Mouse (Mus musculus) midbrain, embryonic 16.5 days (tissue): ENCODE measurements around the gene Gm4981. TPM values are rescaled to one million over a fixed set of nuclear protein-coding genes. Genes with fewer than 3 reads are reported as not detected.

ENCODE experiments used
- ATAC-seq: fragments of 200-750 bp; cut with Nextera tagmentation; 2 replicates; pipeline ENCODE4 v1.8.0; 2017; ENCODE audit warnings: moderate TSS enrichment
- H3K27ac ChIP-seq: fragments of 300-500 bp; sonication (generic); 2 replicates; pipeline ENCODE4 v1.5.1; 2014; ENCODE audit warnings: mild to moderate bottlenecking, low read length, mixed read lengths
- H3K27me3 ChIP-seq: fragments of 300-500 bp; sonication (generic); 2 replicates; pipeline ENCODE4 v1.6.1; 2014; ENCODE audit warnings: low read depth, low read length, mixed read lengths; ENCODE audit not compliant: control insufficient read depth, insufficient read depth
- H3K36me3 ChIP-seq: fragments of 300-500 bp; sonication (generic); 2 replicates; pipeline ENCODE4 v1.6.1; 2014; ENCODE audit warnings: mild to moderate bottlenecking, low read length, moderate library complexity, mixed read lengths; ENCODE audit not compliant: control insufficient read depth, insufficient read depth
- H3K4me1 ChIP-seq: fragments of 300-500 bp; sonication (generic); 2 replicates; pipeline ENCODE4 v1.6.1; 2014; ENCODE audit warnings: mild to moderate bottlenecking, low read length, mixed read lengths; ENCODE audit not compliant: control insufficient read depth, insufficient read depth
- H3K4me2 ChIP-seq: fragments of 300-500 bp; sonication (generic); 2 replicates; pipeline ENCODE4 v1.6.1; 2014; ENCODE audit warnings: mild to moderate bottlenecking, low read length, mixed read lengths
- H3K4me3 ChIP-seq: fragments of 300-500 bp; sonication (generic); 2 replicates; pipeline ENCODE4 v1.5.1; 2014; ENCODE audit warnings: low read depth, mild to moderate bottlenecking, low read length, moderate library complexity, mixed read lengths
- H3K9ac ChIP-seq: fragments of 300-500 bp; sonication (generic); 2 replicates; pipeline ENCODE4 v1.6.1; 2014; ENCODE audit warnings: low read depth, low read length, mixed read lengths
- H3K9me3 ChIP-seq: fragments of 300-500 bp; sonication (generic); replicated peaks from 2 replicates; pipeline ENCODE4 v1.6.1; 2014; ENCODE audit warnings: mild to moderate bottlenecking, low read length, mixed read lengths; ENCODE audit not compliant: control insufficient read depth, poor library complexity, severe bottlenecking
- WGBS: fragments of 180-500 bp; shearing (Covaris S2); extraction: QIAGEN DNeasy Blood & Tissue Kit; methylation state at CpG from one replicate; pipeline ENCODE4 v1.1.7; 2014; 5-methylcytosine and 5-hydroxymethylcytosine counted together
- polyA plus RNA-seq: library from polyadenylated mRNA; unstranded; fragments of >200 nt; fragmentation: Nextera tagmentation; extraction: Ambion mirVana; gene quantifications from 2 replicates; pipeline ENCODE4 v1.2.1, GENCODE M21; 2015

The Gm4981 gene
- polyA plus RNA-seq, 1 experiment from 2014 or later, result not detected

GRCm38 (mm10) chr10:58212230-58212629 is 24.3 kb downstream of the Gm4981 start:
- no peaks in the 10 kb centered on the region for H3K27me3 ChIP-seq
- H3K4me3 ChIP-seq, result no peak overlapping the region
- no peaks in the 10 kb centered on the region for H3K4me1 ChIP-seq
- no peak overlapping the region for H3K9ac ChIP-seq
- H3K9me3 ChIP-seq, result no peaks in the 10 kb centered on the region; the same call in 1 of the 2 replicates
- no peak overlapping the region for H3K4me2 ChIP-seq
- WGBS, result 77% methylated on average over 7 of the region's 7 CpGs
- H3K27ac ChIP-seq, result no peak overlapping the region
- no peak for ATAC-seq
- no peaks in the 10 kb centered on the region for H3K36me3 ChIP-seq

DNA sequence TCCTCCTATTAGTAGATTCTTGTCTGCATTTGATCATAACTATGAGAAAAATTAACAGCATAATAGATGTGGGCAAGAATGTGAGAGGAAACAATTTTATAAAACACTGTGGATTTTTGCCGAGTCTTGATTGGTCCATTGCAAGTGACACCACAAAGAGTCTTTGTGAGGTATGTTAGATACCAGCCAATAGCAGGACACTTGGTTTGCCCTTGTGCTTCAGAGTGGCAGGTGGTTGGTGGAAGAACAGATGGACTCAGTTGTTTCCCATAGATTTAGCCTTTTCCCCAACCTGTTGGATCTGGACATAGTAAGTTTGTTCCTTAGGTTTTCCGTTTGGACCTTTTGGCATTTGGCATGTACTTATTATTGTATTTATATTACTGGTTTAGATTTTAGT is 25.3 kb downstream of the Gm4981 start:
- Histone ChIP-seq H3K27ac (no peak overlapping the region), H3K4me1 (no peaks in the 10 kb centered on the region), H3K9me3 (peaks cover 3% of the 10 kb centered on the region), H3K4me3 (no peak overlapping the region), H3K36me3 (no peaks in the 10 kb centered on the region), H3K4me2 (no peak overlapping the region), H3K9ac (no peak overlapping the region), H3K27me3 (no peaks in the 10 kb centered on the region)
- WGBS, result 91% methylated on average over 2 of the region's 2 CpGs
- no peak for ATAC-seq

DNA sequence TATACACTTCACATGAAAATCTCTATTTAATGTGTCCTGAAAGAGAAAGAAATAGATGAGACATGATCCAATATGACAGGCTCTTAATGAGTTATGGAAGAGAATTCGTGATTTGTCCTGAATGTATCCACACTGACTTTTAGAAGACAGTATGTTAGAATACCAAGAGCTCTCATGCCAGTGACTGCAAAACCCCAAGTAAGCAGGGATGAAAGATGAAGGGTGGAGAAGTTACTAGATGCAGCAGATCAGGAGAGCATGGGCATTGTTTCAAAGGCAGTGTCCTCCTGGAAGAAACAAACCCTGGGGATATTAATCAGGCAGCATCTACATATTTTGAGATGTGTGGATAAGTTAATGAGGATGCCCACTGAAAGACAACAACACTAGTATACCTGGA is 26.0 kb downstream of the Gm4981 start:
- no peak overlapping the region for H3K4me3 ChIP-seq
- H3K27me3 ChIP-seq, result no peaks in the 10 kb centered on the region
- H3K9ac ChIP-seq, result no peak overlapping the region
- H3K27ac ChIP-seq, result no peak overlapping the region
- H3K36me3 ChIP-seq, result no peaks in the 10 kb centered on the region
- H3K4me2 ChIP-seq, result no peak overlapping the region
- peaks cover 3% of the 10 kb centered on the region for H3K9me3 ChIP-seq
- WGBS, result 82% methylated on average over 1 of the region's 1 CpGs
- H3K4me1 ChIP-seq, result no peaks in the 10 kb centered on the region
- no peak for ATAC-seq

DNA sequence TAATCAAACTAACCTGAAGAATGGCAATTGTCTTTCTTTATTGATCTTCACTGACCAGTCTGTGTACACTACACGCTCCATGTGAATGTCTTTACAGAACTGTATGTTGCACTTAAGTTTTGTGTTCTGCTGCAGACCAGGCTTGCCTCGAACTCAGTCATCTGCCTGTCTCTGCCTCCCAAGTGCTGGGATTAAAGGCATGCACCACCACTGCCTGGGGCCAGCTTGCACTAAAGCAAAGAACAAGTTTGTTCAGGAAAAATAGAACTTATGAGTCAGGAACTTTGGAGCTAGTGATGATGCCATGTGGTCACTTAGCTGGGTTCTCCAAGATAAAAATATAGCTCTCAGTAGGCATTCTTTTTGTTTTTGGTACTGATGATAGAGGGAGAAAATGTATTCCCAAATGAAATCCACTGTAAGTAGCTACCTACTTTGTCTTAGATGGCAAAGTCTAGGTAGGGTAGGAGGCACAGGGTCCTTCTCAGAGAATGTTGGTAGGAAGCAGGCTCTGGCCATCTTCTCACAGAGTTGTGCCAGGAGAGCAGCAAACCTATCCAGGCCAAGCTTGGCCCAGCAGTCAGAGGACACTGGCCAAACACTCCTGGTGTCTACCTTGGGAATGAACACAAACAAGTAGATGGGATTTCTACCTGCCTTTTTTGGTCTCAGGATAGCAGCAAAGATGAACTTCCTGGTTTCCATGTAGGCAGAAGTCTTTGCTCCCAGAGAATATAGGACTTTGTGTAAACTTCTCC is 26.6 kb downstream of the Gm4981 start:
- no peak overlapping the region for H3K4me3 ChIP-seq
- no peaks in the 10 kb centered on the region for H3K27me3 ChIP-seq
- 67% methylated on average over 2 of the region's 2 CpGs for WGBS
- no peak overlapping the region for H3K4me2 ChIP-seq
- no peak overlapping the region for H3K9ac ChIP-seq
- no peak overlapping the region for H3K27ac ChIP-seq
- no peak for ATAC-seq
- H3K4me1 ChIP-seq, result no peaks in the 10 kb centered on the region
- no peaks in the 10 kb centered on the region for H3K36me3 ChIP-seq
- H3K9me3 ChIP-seq, result peaks cover 3% of the 10 kb centered on the region

DNA sequence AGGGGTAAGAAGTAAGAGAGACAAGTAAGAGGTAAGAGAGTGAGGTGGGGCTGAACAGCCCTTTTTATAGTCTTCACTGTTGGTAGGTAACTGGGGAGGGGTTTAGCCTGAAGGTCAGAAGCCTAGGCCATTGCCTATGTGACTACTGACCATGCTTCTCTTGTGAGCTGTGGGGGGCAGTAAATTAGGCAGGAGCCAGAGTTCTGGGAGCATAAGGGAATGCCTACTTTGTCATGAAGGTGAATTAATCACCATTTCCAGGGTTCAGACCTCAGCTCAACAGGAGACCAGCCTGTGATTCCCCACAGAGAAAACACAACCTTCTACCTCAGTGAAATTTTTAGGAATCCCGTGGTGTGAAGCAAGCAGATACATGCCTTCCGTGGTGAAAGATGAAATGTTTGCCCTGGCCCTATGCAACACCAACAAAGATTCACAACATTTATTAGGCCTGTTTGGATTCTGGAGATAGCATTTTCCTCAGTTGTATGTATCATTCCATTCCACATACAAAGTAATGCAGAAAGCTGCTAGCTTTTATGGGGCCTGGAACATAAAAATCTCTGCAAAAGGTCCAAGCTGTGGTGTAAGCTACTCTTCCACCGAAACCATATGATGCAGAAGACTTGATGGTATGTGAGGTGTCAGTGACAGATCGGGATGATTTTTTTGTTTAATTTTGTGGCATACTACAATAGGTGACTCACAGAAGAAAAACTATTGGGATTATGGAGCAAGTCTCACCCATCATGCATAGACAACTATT is 29.7 kb downstream of the Gm4981 start:
- no peaks in the 10 kb centered on the region for H3K27me3 ChIP-seq
- H3K9me3 ChIP-seq, result peaks cover 3% of the 10 kb centered on the region
- H3K27ac ChIP-seq, result no peak overlapping the region
- H3K4me2 ChIP-seq, result no peak overlapping the region
- H3K4me3 ChIP-seq, result no peak overlapping the region
- 89% methylated on average over 4 of the region's 4 CpGs for WGBS
- no peak overlapping the region for H3K9ac ChIP-seq
- H3K4me1 ChIP-seq, result no peaks in the 10 kb centered on the region
- H3K36me3 ChIP-seq, result no peaks in the 10 kb centered on the region
- ATAC-seq, result no peak

GRCm38 (mm10) chr10:58205986-58206385 is 30.5 kb downstream of the Gm4981 start:
- H3K27me3 ChIP-seq, result no peaks in the 10 kb centered on the region
- no peaks in the 10 kb centered on the region for H3K36me3 ChIP-seq
- no peak overlapping the region for H3K4me3 ChIP-seq
- ATAC-seq, result no peak
- no peaks in the 10 kb centered on the region for H3K4me1 ChIP-seq
- 41% methylated on average over 1 of the region's 1 CpGs for WGBS
- no peak overlapping the region for H3K4me2 ChIP-seq
- H3K9ac ChIP-seq, result no peak overlapping the region
- peaks cover 3% of the 10 kb centered on the region for H3K9me3 ChIP-seq
- no peak overlapping the region for H3K27ac ChIP-seq

Other genes with a start within 250 kb of the Gm4981 start
- gene AW822073, start 11.8 kb downstream of the Gm4981 start, polyA plus RNA-seq, result not detected in 2 replicates
- not detected in 2 replicates for gene Duxf3, start 4.0 kb downstream of the Gm4981 start, polyA plus RNA-seq
- 79.5 and 90.5 TPM in 2 replicates for gene Gcc2, start 18.8 kb upstream of the Gm4981 start, polyA plus RNA-seq
- 47.1 and 54.0 TPM in 2 replicates for gene Lims1, start 86.8 kb upstream of the Gm4981 start, polyA plus RNA-seq
- 14.2 and 18.6 TPM in 2 replicates for gene Ranbp2, start 210.2 kb upstream of the Gm4981 start, polyA plus RNA-seq